Mouse (Mus musculus) lung, postnatal 14 days (tissue): ENCODE measurements around the gene Ramp2.
A peak's percentile ranks its signal among the peaks of the same experiment; 100 is the strongest.

Experiments used
- DNase-seq: peaks from one replicate; pipeline ENCODE4 v3.0.0; 2021

Gene Ramp2

DNA sequence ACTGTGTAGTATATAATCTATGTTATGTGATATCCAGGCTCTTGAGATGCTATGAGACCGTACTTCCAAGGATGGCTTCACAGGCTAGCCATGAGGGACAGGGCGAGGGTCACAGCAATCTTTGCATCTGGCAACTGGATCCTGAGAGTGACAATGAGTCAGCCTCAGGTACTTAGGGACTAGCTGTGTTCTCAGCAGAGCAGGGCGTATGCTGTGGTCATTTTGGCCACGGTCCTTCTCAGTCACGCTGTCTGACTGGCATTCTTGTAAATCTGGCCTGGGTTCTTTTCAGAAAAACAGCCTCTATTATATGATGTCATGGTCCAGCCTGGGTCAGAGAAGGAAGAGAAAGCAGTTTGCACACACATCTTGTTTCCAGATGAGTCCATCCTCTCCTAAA lies 9.0 kb upstream of the Ramp2 start:
- DNase-seq = no peak

DNA sequence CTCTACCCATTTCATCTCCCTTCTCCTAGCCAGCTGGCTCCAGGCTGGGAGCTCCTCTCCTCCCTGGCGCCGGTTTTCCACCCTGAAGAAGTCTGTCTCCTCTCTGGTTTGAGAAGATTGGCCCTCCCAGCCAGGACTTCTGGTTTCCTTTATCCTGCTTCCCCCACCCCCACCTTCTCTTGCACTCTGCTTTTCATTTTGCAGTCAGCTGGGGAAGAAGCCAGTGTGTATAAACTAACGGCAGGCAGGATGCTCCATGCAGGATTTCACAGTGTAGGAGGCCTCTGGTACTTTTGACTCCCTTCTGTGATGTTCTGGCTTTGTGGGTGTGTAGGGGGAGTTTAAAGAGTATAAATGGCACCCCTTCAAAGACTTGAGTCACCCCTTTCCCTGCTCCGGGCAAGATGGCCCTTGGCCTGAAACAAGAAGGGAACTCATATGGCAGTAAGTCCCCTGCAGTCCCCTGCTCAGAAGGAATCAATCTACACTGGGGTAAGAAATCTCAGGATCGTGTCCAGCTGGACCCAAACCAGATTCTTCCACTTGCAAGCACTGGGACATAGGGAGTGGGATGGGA lies 7.7 kb upstream of the Ramp2 start:
- DNase-seq = peak; percentile 48

DNA sequence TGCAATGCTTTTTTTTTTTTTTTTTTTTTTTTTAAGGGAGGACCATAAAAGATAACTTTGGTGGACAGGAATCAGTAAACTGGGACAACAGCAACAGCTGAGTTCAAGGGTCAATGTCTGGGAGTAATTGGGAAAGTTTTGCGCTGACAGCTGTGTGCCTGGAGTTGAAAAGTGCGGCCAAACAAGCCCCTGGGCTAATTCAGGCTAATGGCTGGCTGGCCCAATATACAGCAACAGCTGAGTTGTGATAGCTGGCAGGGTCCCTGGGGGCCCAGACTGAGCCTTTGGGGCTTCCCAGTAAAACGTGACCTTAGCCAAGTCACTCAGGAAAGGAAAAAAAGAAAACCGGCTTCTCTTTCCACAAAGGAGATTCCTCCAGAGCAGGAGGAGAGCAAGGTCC lies 757 bp upstream of the Ramp2 start:
- DNase-seq = peak; percentile 27

DNA sequence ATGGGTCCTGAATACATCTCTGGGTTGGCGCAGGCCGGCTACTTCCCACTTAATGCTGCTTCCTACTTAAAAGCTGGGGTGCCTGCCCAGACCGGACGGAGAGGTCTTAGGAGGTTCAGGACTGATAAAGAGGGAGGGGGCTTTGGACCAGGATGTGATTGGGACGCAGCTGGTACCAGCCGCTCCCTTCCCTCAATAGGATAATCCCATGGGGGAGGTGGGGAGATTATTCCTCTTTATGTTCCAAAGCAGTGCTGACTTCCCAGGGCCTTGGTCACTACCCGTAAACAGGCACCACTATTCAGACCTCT lies 829 bp downstream of the Ramp2 start:
- no peak for DNase-seq

DNA sequence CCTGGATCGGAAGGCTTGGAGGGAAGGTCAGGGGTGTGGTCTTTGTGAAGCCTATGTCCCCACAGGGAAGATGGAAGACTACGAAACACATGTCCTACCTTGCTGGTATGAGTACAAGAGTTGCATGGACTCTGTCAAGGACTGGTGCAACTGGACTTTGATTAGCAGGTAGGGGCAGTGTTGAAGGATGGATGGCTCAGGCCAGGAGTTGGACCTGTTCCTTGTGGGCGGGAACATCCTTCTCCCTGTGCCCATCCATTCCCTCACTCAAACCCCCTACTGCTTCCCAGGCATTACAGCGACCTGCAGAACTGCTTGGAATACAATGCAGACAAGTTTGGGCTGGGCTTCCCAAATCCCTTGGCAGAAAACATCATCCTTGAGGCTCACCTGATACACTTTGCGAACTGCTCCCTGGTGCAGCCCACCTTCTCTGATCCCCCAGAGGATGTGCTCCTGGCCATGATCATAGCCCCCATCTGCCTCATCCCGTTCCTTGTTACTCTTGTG lies 1.7 kb downstream of the Ramp2 start:
- DNase-seq = no peak

DNA sequence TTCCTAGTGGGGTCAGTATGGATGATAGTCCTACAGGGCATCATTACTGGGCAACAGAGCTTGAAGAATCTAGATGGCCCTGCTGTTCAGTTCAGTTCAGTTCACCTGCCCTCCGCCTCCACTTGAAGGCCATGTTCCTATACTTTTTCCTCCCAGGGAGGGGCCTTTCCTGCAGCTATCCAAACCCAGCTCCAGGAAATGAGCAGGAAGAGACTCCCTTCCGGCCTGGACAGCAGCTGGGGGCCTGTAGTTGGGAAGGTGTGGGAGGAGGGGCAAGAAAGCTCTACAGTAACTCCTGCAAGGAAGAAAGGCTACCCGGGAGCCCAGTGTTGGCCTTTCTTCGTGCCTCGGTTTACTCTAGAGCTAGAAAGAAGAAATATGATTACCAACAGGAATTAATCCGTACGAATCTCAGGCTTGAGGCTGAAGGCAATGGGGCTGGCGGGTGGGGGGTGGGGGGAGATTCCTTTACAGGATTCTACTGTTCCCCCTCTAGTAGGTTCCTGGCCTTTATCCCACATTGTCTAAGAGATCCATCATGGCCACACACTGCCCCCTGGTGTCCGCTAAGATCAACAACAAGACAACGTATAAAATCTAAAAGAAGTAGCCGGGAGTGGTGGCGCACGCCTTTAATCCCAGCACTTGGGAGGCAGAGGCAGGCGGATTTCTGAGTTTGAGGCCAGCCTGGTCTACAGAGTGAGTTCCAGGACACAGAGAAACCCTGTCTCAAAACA lies 2.6 kb downstream of the Ramp2 start:
- DNase-seq = peak; percentile 74

DNA sequence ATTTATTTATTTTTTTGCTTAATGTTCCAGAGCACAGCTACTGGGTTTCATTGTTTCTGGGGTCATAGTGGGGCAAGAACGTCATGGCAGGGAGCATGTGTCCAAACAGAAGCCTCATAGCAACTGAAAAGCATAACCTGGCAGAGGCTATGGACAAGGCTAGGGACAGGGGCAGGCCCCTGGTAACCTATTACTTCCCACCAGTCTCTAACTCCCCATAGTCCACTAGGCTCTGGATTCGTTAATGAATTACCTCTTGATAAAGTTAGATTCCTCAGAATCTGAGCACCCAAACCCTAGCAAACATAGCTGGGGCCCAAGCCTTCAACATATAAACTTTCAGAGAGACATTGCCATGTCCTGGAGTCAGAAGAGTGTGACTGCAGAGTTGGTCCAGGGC lies 5.2 kb downstream of the Ramp2 start:
- no peak for DNase-seq

DNA sequence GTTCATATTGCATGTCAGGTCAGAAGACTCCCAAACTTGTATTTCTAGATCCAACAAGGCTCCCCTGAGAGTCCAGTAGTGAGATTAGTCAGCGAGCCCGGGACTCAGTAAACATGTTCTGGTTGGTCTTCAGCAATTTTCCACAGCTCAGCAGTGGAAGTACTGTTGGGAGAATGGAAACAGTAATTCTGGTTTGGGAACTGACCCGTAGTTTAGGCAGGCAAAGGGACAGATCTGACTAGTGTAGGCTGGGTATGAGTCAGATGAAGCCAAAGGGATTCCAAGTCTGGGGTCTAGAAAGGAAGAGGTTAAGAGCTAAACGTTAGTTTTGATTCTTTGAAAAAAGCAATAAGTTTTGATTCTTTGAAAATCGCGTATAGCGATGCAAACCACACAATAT lies 7.1 kb downstream of the Ramp2 start:
- no peak for DNase-seq

DNA sequence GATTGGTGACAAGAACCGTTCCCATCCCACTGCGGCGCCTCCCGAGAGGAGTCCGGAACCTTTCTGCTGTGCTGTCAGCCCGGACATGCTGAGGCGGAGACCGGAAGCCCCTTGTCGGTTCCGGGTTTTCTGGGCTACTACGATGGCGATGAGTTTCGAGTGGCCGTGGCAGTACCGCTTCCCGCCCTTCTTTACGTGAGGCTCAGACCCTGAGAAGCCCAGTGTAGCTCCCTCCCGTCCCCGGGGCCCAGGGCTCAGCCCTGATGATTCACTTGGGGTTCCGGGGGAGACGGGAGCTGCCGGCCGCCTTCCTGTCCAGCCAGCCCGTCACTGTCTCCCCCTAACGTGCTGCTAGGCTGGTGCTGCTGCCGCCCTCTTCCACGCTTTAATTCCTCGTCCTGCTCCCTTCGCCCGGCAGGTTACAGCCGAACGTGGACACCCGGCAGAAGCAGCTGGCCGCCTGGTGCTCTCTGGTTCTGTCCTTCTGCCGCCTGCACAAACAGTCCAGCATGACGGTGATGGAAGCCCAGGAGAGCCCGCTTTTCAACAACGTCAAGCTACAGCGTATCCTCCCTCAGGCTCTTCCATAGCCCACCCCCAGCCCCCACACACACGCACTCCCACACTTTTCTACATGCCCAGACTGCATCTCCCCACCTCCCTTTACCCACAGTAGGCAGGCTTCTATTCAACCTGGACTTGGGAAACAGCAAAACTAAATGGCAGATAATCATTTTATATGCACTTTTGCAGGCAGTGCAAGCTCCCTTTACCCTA lies 8.0 kb downstream of the Ramp2 start, which contains the start of gene Vps25:
Vps25 (plus strand) TSS at position 95 of the 777 bp plus-strand sequence.
- peak; percentile 87 for DNase-seq

DNA sequence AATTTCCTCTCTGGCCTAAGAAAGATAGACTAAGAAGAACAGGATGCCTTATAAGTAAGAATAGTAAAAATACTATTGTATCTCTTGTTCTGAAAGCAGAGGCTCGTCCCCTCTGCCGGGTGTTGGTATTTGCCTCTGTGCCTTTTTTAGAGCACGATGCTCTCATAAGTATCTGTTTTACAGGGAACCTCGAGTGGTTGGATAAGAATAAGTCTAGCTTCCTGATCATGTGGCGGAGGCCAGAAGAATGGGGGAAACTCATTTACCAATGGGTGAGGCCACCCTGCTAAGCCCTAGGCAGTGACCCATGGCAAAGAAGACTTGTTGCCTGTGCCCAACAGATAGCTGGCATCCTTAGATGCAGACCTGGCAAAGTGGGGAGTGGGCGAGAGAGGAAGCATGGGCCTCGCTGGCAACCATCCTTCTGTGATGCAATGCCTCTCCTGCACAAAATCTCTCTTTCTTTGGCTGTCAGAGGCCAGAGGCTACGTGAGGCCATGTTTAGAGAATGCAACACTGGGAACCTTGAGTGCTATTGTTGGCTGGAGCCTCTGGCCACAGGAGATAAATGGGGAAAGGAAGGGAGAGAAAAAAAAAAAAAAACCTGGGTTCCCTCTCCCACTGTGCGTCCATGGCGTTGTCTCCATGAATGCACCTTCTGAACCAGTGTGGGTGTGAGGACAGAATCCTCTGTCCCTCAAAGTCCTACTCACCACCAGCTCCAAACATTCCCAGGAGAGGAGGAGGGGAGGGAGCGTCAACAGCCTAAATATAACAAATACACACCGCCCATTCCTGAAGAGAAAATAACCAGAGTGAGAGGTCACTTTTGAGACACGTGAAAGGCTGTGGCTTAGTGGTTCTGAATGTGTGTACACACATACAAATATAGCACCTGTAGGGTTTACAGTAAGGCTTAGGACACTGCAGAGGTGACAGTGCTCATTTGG lies 10.3 kb downstream of the Ramp2 start:
- no peak for DNase-seq

DNA sequence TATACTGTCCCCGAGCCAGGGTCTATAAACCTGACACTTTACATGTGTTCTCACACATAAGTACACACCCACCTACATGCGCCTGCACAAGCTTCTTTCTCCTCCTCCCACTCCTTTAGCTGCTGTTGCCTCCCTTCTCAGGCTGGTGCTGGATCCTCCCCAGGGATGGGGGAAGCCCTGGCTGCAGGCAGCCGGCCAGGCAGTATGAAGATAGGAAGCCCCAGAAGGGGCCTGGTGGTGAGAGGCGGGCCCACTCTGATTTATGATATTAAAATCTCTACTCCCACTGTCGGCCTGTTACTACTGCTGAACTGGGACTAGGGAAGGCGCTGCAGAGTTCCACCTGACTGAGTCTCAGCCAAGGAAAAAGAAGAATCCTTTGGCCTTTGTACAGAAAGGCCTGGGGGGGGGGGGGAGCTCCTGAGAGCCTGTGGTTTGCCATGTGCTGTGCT lies 13.5 kb downstream of the Ramp2 start:
- DNase-seq = no peak

DNA sequence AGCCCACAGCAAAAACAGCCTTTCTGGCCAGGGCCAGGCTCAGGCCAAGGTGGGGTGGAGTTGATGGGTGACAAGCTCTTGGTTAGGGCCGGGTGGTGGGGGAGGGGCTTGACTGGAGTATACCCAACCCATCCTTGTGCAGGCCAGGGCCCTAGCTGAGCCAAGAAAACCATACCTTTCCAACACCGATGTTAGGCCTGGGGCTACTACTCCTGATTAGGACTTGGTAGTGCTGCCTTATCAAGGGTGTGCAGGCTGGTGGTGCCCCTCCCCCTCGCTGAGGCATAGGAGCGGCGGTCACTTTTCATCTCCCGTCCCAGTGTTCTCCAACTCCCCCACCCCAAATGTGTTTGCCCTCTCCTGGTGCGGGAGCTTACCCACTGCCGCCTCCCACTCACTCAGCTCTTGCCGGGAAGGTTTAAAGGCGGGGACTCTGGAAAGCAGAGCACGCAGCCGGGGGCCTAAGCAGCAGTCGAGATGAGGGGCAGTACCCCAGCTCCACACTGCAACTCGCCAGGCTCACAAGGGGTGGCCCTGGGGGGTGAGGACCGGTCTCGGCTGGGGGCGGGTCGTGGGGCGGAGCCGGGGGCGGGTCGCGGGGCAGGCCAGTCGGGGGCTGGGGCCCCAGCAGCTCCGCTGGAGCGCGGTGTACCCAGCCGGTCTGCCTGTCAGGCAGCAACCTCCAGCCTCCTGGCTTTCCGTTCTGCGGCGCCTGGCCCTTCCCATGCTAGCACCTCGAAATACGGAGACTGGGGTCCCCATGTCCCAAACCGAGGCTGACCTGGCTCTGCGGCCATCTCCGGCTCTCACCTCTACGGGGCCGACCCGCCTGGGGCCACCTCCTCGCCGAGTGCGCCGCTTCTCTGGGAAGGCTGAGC lies 14.4 kb downstream of the Ramp2 start, which contains the start of gene Wnk4:
Wnk4 (plus strand) TSS at position 620 of the 878 bp plus-strand sequence.
- peak; percentile 70 for DNase-seq

DNA sequence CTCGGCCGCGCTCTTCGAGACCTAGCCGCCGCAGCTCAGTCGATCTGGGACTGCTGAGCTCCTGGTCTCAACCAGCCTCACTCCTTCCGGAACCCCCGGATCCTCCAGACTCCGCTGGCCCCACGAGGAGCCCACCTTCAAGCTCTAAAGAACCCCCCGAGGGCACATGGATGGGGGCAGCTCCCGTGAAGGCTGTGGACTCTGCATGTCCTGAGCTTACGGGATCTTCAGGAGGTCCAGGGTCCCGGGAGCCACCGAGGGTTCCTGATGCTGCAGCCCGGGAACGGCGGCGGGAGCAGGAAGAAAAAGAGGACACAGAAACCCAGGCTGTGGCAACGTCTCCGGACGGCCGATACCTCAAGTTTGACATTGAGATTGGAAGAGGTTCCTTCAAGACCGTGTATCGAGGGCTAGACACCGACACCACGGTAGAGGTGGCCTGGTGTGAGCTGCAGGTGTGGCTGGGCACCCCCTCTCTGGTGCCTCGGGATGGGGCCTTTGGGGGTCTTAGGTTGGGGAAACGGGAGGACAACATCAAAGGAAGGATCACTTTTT lies 15.1 kb downstream of the Ramp2 start:
- no peak for DNase-seq

DNA sequence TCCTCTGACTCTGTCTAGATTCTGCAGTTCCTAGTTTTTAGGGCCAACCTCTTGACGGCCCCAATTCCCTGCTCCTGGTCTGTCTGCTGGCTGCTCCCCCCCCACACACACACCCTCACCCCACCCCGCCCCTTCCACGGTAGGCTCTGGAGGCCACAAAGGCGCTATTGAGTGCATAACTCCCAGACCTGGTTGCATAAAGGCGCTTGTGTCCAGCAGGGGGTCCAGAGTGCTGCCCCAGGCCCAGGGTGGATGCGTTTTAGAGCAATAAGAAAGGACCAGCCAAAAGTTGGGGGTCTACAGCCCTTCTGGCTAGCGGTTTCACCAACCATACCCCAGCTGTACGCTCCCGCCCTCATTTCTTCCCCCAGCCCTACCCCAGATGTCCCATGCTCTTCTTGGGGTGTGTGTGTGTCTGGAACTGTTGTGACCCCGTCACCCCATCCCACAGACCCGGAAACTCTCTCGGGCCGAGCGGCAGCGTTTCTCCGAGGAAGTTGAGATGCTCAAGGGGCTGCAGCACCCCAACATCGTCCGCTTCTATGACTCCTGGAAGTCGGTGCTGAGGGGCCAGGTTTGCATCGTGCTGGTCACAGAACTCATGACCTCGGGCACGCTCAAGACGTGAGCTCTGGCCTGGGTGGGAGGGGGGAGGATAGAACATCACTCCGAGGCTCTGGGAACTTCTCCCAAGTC lies 16.6 kb downstream of the Ramp2 start:
- no peak for DNase-seq

DNA sequence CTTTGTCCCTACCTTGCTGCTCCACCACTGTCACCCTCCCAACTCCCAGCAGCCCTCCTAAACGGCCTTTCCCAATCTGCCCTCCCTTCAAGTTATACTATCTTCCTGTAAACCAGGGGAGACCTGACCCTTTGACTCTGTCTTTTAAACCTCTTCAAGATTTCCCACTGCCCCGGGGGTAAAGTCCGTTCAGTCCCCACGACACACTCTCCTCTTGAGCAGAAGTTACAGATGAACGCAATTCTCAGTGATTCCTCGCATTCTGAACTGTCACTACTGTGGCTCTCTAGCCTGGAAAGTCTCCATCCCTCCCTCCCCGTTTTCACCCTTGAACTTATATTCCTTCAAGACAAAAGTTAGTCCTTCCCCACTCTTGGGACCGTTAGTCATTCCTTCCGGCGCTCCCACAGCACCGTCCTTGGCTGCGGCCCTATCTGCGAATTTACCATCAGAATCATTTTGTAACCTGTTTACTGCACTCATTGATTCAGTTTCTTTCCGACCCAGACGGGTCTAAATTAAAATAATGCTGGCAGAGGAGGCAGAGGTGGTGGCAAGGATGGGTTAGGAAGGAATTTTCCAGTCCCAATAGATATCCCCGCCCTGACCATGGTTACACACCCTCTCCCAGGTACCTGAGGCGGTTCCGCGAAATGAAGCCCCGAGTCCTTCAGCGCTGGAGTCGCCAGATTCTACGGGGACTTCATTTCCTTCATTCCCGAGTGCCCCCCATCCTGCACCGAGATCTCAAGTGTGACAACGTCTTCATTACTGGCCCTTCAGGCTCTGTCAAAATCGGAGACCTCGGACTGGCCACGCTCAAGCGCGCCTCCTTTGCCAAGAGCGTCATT lies 17.5 kb downstream of the Ramp2 start:
- no peak for DNase-seq

DNA sequence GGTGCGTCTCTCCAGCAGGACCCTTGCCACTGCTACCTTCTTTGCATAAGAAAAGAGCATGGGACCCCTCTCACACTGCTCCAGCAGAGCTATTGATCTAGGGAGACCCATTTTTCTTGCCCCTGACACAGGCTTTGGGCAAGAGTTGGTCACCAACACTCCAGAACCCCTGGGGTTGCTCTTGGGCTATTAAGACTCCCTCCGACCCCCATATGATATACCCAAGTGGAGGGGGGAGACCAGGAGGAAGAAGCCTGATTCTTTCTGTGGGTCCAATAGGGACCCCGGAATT lies 18.1 kb downstream of the Ramp2 start:
- no peak for DNase-seq

DNA sequence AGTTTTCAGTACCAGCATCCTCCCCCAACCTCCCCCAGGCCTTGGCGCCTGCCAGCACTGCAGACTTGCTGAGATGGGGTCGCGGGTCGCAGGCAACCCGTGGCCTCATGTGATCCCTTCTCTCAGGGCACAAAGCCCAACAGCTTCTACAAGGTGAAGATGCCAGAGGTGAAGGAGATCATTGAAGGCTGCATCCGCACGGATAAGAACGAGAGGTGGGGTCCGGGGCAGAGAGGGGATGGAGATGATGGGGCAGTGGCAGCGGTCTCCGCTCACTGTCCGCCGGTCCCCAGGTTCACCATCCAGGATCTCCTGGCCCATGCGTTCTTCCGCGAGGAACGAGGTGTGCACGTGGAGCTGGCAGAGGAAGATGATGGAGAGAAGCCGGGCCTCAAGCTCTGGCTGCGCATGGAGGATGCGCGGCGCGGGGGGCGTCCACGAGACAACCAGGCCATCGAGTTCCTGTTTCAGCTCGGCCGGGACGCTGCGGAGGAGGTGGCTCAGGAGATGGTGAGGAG lies 19.2 kb downstream of the Ramp2 start:
- DNase-seq = no peak

DNA sequence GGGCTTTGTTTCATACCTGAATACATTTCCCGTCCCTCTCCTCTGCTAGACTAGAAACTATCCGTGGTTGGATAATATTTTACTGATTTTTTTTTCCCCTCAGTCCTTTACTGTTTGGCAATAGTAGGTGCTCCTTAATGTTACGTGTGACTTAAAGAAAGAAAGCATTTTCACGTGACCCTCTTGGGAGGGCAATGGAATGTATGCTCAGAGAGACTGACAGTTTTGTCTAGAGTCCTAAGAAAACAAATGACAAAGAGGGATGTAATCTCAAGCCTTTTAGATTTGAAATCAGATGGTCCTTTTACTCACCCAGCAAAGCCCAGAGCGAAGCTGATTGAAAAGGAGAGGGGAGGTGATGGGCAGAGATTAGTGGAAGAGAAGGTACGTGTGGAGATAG lies 20.1 kb downstream of the Ramp2 start:
- DNase-seq = no peak

DNA sequence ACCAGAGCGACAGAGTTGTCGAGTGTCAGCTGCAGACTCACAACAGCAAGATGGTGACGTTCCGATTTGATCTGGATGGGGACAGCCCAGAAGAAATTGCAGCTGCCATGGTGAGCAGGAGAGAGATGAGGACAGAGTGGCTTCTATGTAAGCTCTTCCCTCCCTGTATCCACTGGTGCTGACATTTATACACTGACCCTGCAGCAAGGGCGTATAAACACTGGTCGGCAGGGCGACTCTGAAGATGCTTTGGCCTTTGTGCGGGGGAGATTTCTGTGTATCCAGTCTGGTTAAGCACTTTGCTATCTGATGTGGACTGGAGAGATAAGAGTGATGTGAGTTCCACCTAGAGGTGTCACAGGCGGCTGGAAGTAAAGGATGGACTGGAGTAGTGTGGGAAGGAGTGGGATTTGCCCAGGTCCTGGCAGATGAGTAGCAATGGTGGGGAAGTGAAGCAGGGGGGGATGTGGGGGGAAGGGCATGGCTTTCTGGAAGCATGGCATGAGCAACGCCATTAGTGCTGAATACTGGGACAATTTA lies 23.8 kb downstream of the Ramp2 start:
- no peak for DNase-seq
